Mouse (Mus musculus) midbrain, embryonic 11.5 days (tissue): ENCODE data around the gene Capn13. TPM values are rescaled to one million over a fixed set of nuclear protein-coding genes. Genes with fewer than 3 reads are reported as not detected.

ENCODE experiments used
- ATAC-seq: fragments of 200-750 bp; cut with Nextera tagmentation; 2 replicates; pipeline ENCODE4 v1.8.0; 2017; ENCODE audit warnings: moderate TSS enrichment, moderate library complexity; ENCODE audit not compliant: low FRiP score
- DNase-seq: peaks from one replicate; pipeline ENCODE4 v3.0.0; 2015; ENCODE audit warnings: low spot score; ENCODE audit errors: missing footprints
- H3K27ac ChIP-seq: fragments of 300-500 bp; sonication (generic); 2 replicates; pipeline ENCODE4 v1.5.1; 2014; ENCODE audit warnings: low read depth, low read length
- H3K27me3 ChIP-seq: fragments of 300-500 bp; sonication (generic); 2 replicates; pipeline ENCODE4 v1.6.1; 2014; ENCODE audit warnings: mild to moderate bottlenecking, low read length, moderate library complexity, mixed read lengths; ENCODE audit not compliant: control insufficient read depth, insufficient read depth
- H3K36me3 ChIP-seq: fragments of 300-500 bp; sonication (generic); 2 replicates; pipeline ENCODE4 v1.6.1; 2014; ENCODE audit warnings: mild to moderate bottlenecking, low read length, moderate library complexity, mixed read lengths; ENCODE audit not compliant: control insufficient read depth, insufficient read depth
- H3K4me1 ChIP-seq: fragments of 300-500 bp; sonication (generic); 2 replicates; pipeline ENCODE4 v1.6.1; 2014; ENCODE audit warnings: low read length; ENCODE audit not compliant: control insufficient read depth, insufficient read depth
- H3K4me2 ChIP-seq: fragments of 300-500 bp; sonication (generic); 2 replicates; pipeline ENCODE4 v1.6.1; 2014; ENCODE audit warnings: mild to moderate bottlenecking, moderate library complexity
- H3K4me3 ChIP-seq: fragments of 300-500 bp; sonication (generic); 2 replicates; pipeline ENCODE4 v1.5.1; 2014; ENCODE audit warnings: low read depth, low read length
- H3K9ac ChIP-seq: fragments of 300-500 bp; sonication (generic); 2 replicates; pipeline ENCODE4 v1.6.1; 2014; ENCODE audit warnings: low read length
- H3K9me3 ChIP-seq: fragments of 300-500 bp; sonication (generic); 2 replicates; pipeline ENCODE4 v1.6.1; 2016; ENCODE audit warnings: low read length; ENCODE audit not compliant: control insufficient read depth
- WGBS: fragments of 180-500 bp; shearing (Covaris S2); extraction: QIAGEN DNeasy Blood & Tissue Kit; methylation state at CpG from one replicate; pipeline ENCODE4 v1.1.7; 2014; 5-methylcytosine and 5-hydroxymethylcytosine counted together
- polyA plus RNA-seq: library from polyadenylated mRNA; unstranded; fragments of >200 nt; fragmentation: Nextera tagmentation; extraction: Ambion mirVana; gene quantifications from 2 replicates; pipeline ENCODE4 v1.2.1, GENCODE M21; 2014

The Capn13 gene
- polyA plus RNA-seq, 1 experiment from 2014 or later = not detected

- Histone ChIP-seq H3K9me3 (no peaks in the 10 kb centered on the region), H3K4me2 (no peak overlapping the region), H3K9ac (no peak overlapping the region), H3K4me1 (no peaks in the 10 kb centered on the region), H3K4me3 (no peak overlapping the region), H3K27me3 (no peaks in the 10 kb centered on the region), H3K27ac (no peak overlapping the region), H3K36me3 (no peaks in the 10 kb centered on the region)
- no peak for ATAC-seq
- no peak for DNase-seq
- 91% methylated on average over 13 of the region's 13 CpGs for whole genome bisulfite sequencing
These were observed 85.9 kb downstream of the Capn13 start for GRCm38 (mm10) chr17:73314786-73315185.

DNA sequence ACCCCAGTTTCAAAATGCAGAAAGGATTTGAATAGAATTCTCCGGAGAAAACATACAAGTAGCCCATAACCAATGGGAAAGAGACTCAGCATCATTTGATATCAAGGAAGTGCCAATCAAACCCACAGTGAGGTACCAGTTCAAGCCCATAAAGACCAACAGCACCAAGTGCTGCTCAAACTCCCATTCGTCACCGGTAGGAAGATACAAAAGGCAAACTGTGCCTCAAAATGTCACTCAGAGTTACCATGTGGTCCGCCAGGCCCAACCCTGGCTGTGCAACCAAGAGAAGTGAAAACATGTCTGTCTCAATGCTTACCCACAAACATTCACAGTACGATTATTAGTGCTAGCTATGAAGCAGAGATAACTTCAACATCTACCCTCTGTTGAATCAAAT, 89.2 kb downstream of the Capn13 start:
- 89% methylated on average over 5 of the region's 5 CpGs for WGBS
- Histone ChIP-seq H3K36me3 (no peaks in the 10 kb centered on the region), H3K4me3 (no peak overlapping the region), H3K27ac (no peak overlapping the region), H3K27me3 (no peaks in the 10 kb centered on the region), H3K9ac (no peak overlapping the region), H3K4me1 (peaks cover 5% of the 10 kb centered on the region; the same call in 1 of the 2 replicates), H3K9me3 (no peaks in the 10 kb centered on the region), H3K4me2 (no peak overlapping the region)
- DNase-seq = no peak
- no peak for ATAC-seq

DNA sequence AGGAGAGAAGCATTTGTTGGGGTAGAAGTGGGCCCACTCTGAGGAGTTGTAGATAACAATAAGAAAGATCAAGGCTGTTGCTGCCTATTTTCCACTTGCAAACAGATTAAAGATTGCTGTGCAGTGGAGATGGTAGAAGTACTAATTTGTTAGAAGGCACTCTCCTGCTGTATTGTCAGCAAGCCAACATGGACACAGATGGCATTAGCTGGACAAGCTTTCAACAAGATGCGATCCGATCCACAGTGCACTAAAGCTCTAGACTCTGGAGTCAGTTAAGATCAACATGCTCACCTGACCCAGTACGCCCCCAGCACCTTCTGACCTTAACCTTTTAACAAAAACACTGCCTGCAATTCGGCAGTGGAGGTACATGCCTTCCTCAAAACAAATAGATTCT, 92.0 kb downstream of the Capn13 start:
- Histone ChIP-seq H3K9me3 (no peaks in the 10 kb centered on the region), H3K4me3 (no peak overlapping the region), H3K36me3 (no peaks in the 10 kb centered on the region), H3K27me3 (no peaks in the 10 kb centered on the region), H3K27ac (no peak overlapping the region), H3K9ac (no peak overlapping the region), H3K4me2 (no peak overlapping the region), H3K4me1 (peaks cover 7% of the 10 kb centered on the region; the same call in 1 of the 2 replicates)
- 87% methylated on average over 4 of the region's 4 CpGs for WGBS
- no peak for ATAC-seq
- DNase-seq = no peak

GRCm38 (mm10) chr17:73306626-73307025, 94.0 kb downstream of the Capn13 start:
- no peaks in the 10 kb centered on the region for H3K36me3 ChIP-seq
- H3K27ac ChIP-seq = no peak overlapping the region
- peaks cover 7% of the 10 kb centered on the region; the same call in 1 of the 2 replicates for H3K4me1 ChIP-seq
- 63% methylated on average over 7 of the region's 7 CpGs for WGBS
- DNase-seq (peak; percentile 82), ATAC-seq (no peak)
- H3K4me3 ChIP-seq = no peak overlapping the region
- no peak overlapping the region for H3K9ac ChIP-seq
- H3K4me2 ChIP-seq = no peak overlapping the region
- H3K27me3 ChIP-seq = no peaks in the 10 kb centered on the region
- H3K9me3 ChIP-seq = no peaks in the 10 kb centered on the region

- no peaks in the 10 kb centered on the region for H3K36me3 ChIP-seq
- no peaks in the 10 kb centered on the region for H3K9me3 ChIP-seq
- DNase-seq (peak; percentile 92), ATAC-seq (peak; percentile 12; the same call in 1 of the 2 replicates)
- H3K4me3 ChIP-seq = no peak overlapping the region
- H3K27me3 ChIP-seq = no peaks in the 10 kb centered on the region
- H3K4me1 ChIP-seq = peaks cover 7% of the 10 kb centered on the region; the same call in 1 of the 2 replicates
- no peak overlapping the region for H3K4me2 ChIP-seq
- no peak overlapping the region for H3K27ac ChIP-seq
- whole genome bisulfite sequencing = 63% methylated on average over 9 of the region's 9 CpGs
- no peak overlapping the region for H3K9ac ChIP-seq
These were observed 95.0 kb downstream of the Capn13 start for GRCm38 (mm10) chr17:73305622-73306021.

DNA sequence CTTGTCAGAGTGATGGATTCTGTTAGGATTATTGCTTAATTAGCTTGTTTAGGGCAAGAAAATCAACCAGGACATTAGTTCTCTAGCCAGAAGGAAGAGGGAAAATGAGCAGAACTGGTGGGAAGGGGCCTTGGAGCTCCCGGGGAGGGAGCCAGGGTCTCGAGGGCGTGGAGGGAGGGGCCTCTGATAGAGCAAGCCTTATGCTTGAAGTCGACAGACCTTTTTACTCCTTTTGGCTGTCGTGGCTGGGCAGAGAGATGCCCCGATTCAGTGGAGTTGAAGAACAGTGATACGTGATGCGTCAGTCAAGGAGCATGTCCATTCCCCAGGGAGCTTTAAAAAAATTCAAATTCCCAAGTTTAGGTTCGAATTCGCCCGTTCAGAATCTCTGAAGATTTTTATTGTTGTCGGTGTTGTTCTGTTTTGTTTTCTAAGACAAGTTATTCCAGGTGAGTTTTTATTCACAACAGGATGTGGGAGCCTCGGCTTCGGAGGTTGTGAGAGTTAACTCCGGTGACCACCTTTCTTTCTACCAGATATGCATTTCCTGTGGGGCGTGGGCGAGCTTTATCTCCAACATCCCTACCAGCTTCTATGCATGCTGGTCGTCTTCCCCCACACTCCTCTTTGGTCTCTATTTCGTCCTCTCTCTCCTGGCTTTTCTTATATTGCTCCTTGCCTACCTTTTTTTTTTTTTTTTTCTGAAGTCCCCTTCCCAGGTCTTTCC, 96.4 kb downstream of the Capn13 start:
- WGBS = 75% methylated on average over 19 of the region's 19 CpGs
- no peaks in the 10 kb centered on the region for H3K36me3 ChIP-seq
- H3K4me2 ChIP-seq = no peak overlapping the region
- H3K9ac ChIP-seq = no peak overlapping the region
- H3K4me1 ChIP-seq = peaks cover 7% of the 10 kb centered on the region; the same call in 1 of the 2 replicates
- no peaks in the 10 kb centered on the region for H3K9me3 ChIP-seq
- no peaks in the 10 kb centered on the region for H3K27me3 ChIP-seq
- H3K27ac ChIP-seq = no peak overlapping the region
- DNase-seq (no peak), ATAC-seq (no peak)
- H3K4me3 ChIP-seq = no peak overlapping the region

- Histone ChIP-seq H3K27me3 (no peaks in the 10 kb centered on the region), H3K4me2 (no peak overlapping the region), H3K9me3 (no peaks in the 10 kb centered on the region), H3K27ac (no peak overlapping the region), H3K9ac (no peak overlapping the region), H3K36me3 (no peaks in the 10 kb centered on the region), H3K4me1 (peaks cover 7% of the 10 kb centered on the region; the same call in 1 of the 2 replicates), H3K4me3 (no peak overlapping the region)
- DNase-seq (no peak), ATAC-seq (no peak)
- WGBS = 80% methylated on average over 13 of the region's 13 CpGs
These were observed 97.0 kb downstream of the Capn13 start for GRCm38 (mm10) chr17:73303676-73304075.

- peak; percentile 97 for DNase-seq
- ATAC-seq = peak; percentile 35; the same call in 1 of the 2 replicates
- no peaks in the 10 kb centered on the region for H3K36me3 ChIP-seq
- no peak overlapping the region for H3K9ac ChIP-seq
- H3K4me3 ChIP-seq = no peak overlapping the region
- no peak overlapping the region for H3K4me2 ChIP-seq
- H3K27ac ChIP-seq = no peak overlapping the region
- WGBS = 30% methylated on average over 5 of the region's 5 CpGs
- no peaks in the 10 kb centered on the region for H3K9me3 ChIP-seq
- H3K27me3 ChIP-seq = no peaks in the 10 kb centered on the region
- peaks cover 7% of the 10 kb centered on the region; the same call in 1 of the 2 replicates for H3K4me1 ChIP-seq
These were observed 97.4 kb downstream of the Capn13 start for GRCm38 (mm10) chr17:73303217-73303616.

- H3K4me2 ChIP-seq = no peak overlapping the region
These were observed 98.6 kb downstream of the Capn13 start for GRCm38 (mm10) chr17:73302104-73302503.

More at GRCm38 (mm10) chr17:73302104-73302503, 98.6 kb downstream of the Capn13 start:
- H3K27ac ChIP-seq = no peak overlapping the region
- ATAC-seq (peak; percentile 73), DNase-seq (peak; percentile 96)
- H3K4me1 ChIP-seq = peaks cover 7% of the 10 kb centered on the region; the same call in 1 of the 2 replicates
- no peaks in the 10 kb centered on the region for H3K36me3 ChIP-seq
- 8% methylated on average over 10 of the region's 10 CpGs for WGBS
- no peak overlapping the region for H3K9ac ChIP-seq
- no peaks in the 10 kb centered on the region for H3K9me3 ChIP-seq
- no peak overlapping the region for H3K4me3 ChIP-seq
- H3K27me3 ChIP-seq = no peaks in the 10 kb centered on the region
